Mouse (Mus musculus) right cerebral cortex, postnatal 14 days (tissue): ENCODE results near the gene Atat1.
"Not testable (repeated sequence)": the region's sequence is repeated elsewhere in the genome, so short reads cannot be mapped to it uniquely, and the experiment has no call there.

Experiments used
- DNase-seq: peaks from one replicate; pipeline ENCODE4 v3.0.0; 2022

Atat1 gene

DNA sequence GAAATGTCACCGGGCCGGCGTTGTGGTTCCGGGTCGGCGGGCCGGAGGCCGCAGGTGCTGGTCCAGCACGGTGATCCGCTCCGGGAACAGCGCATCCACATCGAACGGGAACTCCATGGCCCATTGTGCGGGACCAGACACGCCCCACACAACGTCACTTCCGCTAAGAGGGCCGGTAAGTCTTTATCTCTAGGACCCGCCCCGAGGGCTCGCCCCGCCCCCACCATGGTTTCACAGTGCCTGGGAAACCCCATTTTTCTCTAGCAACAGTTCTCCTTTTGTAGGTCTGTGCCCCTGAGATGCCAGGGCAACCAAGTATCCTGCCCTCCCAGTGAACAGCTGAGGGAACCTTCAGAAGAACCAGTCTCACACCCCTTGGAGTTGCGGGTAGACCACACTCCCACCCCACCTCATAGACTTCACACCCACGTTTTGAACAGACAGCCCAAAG, at the start of gene Atat1:
TSS of gene Atat1 (minus strand) at position 157 of the 451 bp plus-strand sequence.
- peak; percentile 96 for DNase-seq

DNA sequence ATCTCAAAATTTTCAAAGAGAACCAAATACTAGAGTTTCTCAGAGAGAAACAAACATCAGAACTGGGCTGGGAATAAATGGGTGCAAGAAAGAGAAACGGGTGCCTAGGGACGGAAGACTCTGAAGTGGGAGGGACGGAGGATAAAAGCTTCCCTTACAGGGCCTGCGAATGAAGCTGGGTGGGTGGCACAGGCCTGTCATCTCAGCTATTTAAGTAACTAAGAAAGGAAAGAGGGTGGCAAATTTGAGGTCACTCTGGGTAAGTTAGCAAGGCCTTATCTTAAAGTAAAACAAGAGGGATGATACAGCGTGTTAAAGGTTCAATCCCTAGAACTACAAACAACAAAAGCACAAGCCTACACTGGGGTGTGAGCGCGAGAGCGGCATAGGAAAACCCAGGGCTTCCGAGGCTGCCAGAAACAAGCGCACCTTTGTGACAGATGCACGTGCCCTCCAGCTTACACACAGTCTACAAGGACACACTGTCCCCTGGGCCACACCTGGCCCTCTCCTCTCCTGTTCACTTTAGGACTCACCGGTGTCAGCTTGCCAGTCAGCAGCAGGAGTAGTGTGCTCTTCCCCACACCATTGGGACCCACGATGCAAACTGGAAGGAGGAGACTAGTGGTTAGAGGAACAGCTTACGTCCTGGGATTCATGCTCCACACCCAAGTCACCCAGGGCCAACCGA, 48.8 kb upstream of the Atat1 start:
- DNase-seq, result no peak

DNA sequence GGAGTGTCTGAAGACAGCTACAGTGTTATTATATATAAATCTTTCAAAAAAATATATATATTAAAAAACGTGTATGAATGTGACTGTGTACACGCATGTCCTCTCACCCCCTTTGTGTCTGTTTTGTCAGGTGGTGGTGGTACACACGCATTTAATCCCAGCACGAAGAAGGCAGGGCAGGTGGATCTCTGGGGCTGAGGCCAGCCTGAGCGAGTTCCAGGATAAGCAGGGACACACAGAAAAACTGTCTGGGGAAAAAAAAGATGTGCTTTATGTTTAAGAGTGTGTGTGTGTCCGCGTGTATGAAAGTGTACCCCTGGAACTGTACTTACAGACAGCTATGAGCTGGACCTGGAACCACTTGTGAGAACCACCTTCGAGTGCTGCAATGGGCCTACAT, 44.8 kb upstream of the Atat1 start:
- no peak for DNase-seq

DNA sequence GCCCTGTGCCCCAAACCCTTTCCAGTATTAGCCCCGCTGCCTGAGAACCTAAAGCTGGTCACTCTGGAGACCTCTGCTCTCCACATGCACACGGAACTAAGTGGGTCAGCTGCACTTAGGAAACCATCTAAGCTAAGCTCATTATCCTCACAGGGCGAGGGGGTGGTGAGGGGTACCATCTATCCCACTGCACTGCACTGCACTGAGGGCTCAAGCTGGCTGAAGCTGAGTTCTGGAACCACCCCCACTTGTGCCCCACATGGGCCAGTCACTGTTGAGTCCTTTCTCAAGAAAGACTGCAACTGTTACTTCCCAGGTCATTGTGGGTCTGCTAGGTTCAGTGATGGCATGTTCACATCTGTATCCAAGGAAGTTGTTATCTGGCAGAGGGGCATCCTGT, 42.7 kb upstream of the Atat1 start:
- DNase-seq, result not testable (repeated sequence)

DNA sequence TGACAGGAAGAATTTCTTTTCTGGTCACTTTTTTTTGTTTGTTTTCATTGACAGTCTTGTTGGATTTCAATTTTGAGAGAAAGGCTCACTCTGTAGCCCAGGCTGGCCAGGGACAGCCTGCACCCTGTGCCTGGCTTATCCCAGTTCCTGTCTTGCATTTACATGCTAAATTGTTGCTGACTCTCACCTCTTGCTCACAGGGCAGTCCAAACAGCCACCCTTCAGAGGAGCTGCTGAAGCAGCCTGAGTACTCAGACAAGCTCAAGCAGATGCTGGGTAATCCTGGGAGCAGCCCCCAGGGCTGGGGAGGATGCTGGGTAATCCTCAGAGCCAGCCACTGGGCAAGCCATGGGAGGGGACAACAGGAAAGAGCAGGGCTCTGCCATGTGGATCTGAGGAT, 41.1 kb upstream of the Atat1 start:
- not testable (repeated sequence) for DNase-seq

DNA sequence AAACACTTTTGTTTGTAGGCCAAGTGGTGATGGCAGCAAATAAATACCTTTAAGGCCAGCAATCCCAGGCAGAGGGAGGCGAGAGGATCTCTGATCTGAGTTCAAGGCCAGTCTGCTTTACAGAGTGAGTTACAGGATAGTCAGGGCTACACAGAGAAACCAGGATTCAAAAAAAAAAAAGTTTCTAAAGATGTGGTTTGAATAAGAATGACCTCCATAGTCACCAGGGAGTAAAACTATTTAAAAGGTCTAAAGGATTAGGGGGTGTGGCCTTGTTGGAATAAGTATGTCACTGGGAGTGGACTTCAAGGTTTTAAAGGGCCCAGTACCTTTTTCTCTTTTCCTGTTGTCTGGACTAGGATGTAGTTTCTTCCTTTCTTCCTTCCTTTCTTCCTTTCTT, 30.1 kb upstream of the Atat1 start:
- DNase-seq, result no peak

DNA sequence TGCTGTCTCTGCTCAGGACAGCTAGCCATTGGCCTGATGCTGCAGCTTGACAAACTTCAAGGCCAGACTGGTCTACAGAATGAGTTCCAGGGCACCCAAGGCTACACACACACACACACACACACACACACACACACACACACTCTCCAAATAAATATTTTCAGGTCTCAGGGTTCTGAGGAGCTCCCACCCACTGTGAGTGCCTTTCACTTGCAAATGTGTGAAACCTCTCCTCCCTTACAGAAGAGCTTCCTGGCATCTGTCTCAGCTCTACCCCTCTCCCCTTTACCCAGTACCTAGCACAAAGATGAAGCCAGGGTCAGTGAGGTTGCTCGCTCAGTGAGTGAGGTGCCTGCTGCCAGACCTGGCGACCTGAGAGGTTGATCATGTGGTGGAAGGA, 29.2 kb upstream of the Atat1 start:
- DNase-seq, result no peak

DNA sequence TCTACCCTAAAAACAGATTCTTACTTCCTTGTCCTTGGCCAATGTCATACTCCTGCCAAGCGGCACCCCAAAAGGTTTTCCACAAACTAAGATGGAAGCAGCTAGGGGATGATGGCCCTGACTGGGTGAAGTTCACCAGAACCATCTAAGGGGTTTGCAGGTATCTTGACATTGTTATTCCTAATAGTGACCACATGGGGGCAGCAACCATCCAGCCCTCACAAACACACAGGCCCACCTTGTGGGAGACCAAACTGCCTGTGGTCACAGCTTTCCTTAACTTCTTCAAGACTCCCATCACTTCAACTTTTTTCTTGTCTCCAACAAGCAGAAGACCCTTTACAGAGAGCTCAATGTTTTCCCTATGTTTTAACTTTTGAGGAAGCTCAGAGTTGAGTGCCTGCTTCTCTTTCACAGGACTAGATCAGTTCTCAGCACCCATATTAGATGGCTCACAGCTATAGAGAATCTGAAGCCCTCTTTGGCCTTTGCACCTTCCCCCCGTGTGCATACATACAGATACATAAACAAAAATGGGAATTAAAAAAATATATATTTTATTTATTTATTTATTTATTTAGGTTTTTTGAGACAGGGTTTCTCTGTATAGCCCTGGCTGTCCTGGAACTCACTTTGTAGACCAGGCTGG, 27.9 kb upstream of the Atat1 start:
- DNase-seq, result no peak

DNA sequence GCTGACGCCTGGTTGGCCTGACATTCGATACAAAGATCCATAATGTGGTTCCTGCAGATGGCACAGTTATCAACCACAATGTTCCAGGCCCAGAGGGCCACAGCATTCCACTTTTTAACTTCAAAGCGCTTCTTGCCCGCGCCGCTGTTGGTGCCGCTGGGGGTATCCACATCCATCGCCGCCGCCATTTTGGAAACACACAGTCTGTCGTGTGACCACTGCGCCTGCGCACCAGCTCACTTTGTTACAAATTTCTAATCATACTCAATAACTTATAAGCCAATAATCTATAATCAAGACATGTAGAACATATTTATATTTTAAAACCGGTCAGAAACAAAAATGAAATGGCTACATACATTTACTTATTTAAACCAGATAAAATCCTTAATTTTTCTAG, 25.9 kb upstream of the Atat1 start:
- not testable (repeated sequence) for DNase-seq

DNA sequence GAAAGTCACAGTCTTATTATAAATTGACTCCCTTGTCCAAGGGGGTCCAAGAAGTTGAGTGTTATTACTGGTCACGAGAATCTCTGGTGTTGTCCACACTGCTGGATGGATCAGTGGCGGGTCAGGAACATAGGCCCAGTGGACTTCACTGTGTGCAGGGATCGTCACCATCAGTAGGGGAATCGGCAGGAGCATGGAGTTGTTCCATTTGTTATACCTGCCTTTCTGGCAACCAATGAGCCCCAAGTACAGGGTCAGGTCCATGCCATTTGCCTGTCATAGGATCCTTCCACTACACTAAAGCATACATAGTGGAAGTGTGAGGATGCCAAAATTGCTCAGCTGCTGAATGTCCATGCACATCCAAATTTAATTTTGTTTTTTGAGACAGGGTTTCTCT, 22.7 kb upstream of the Atat1 start:
- DNase-seq, result no peak

DNA sequence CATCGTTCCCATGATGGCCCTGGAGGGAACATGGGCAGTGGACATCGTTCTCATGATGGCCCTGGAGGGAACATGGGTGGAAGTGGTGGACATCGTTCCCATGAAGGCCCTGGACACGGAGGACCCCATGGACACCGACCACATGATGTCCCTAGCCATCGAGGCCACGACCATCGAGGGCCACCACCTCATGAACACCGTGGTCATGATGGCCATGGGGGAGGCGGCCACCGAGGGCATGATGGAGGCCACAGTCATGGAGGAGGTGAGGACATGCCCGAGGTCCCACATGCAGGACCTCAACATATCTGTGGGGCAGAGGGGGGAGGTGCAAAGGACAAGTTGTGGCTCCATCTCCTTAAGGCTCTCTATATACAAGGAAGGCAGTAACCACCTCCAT, 20.8 kb upstream of the Atat1 start:
- DNase-seq, result no peak

DNA sequence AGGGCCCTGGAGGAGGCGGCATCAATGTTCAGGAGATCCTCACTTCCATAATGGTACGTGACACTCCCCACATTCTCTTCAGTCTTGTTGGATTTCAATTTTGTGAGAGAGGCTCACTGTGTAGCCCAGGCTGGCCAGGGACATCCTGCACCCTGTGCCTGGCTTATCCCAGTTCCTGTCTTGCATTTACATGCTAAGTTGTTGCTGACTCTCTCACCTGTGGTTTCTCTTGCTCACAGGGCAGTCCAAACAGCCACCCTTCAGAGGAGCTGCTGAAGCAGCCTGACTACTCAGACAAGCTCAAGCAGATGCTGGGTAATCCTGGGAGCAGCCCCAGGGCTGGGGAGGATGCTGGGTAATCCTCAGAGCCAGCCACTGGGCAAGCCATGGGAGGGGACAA, 19.7 kb upstream of the Atat1 start:
- DNase-seq, result no peak

DNA sequence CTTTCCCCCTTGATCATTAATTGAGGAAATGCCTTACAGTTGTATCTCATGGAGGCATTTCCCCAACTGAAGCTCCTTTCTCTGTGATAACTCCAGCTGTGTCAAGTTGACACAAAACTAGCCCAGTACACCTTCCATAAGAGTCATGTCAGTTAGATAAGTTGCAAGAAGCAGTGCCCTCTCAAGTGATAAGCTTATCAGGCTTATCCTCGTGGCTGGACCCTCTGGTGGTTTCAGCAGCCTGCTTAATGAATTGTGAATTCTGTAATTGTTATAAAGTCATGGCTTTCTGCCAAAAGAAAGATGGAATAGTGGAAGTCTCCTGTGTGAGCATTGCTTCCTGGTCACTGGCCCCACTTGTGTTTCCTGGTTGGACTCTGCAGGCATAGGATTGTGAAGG, 17.6 kb upstream of the Atat1 start:
- no peak for DNase-seq

DNA sequence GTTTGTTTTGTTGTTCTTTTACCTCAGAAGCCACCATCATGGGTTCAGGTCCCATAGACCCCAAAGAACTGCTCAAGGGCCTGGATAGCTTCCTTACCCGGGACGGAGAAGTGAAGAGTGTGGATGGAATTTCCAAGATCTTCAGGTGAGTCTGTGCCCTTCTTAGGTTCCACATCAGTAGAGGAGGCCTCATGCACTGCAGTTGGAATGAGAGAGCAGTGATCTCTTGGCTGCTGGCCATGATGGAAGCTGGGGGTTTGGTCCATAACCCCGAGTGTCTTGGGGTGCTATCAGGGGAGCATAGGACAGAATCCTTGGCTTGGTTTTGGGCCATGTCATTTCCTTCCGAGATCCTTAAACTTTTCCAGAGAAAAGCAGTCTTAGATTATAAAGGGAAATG, 13.4 kb upstream of the Atat1 start:
- no peak for DNase-seq

DNA sequence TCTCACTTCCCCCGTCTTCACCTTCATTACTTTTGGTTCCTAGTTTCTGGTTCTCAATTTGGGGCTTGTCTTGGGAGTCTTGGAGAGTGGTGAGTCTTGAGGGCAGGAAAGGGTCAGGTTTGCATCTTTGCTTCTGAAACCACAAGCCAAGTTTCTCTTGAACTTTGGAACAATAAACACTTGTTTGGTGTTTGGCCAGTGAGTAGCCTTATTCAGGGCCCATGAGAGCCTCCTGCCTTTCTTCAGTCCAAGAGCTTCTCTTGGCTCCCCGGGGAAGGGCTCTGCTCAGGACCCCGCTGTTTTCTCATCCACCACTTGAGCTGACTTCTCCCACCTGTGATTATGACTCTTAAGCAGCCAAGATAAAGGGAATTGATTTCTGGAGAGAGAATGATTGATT, 12.7 kb upstream of the Atat1 start:
- DNase-seq, result no peak

DNA sequence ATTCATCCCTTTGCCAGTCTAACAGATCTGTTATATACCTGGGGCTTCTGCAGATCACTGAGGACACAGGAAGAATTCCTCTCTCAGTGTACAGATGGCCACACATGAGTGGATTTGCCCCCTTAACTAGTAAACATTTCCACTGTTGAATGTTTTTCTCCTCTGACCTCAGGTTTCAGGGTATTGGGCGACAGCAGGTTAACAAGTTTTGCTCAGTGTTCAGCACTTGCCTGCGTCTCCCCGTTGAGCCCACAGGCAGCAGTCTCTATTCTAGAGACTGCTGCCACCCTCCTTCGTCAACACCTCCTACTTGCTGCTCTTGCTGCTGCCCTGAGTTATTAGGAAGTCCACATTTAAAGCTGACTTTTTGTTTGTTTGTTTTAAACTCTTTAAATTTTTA, 11.8 kb upstream of the Atat1 start:
- no peak for DNase-seq

DNA sequence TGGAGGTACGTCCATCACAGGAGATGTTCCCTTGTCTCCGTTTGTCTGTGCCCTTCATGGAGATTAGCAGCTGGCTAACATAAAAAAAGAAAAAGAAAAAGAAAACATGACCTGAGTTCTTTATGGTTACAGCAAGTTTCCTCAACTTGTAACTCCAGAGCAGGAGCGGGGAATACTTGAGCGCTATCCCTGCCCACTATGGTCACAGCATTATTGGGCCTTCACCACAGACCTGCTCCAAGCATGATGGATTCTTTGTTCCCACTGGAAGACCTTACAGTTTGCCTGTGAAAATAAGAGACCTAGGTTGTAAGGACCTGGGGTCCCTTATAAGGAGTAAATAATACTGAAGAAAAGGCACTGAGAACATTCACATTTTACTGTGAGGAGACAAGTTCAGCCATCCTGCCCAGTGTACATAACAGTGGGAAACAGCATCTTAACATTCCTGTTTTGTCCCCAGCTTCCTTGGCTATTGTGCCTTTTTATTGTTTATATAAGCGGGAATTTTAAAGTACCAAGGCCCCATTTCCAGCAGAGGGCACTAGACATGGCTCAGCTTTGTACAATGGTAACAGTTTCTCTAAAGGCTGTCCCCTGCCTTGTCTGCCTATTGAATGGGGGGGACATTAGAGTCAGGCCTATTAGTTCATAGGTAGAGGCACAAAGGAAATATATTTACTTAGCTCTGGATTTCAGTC, 11.1 kb upstream of the Atat1 start:
- DNase-seq, result no peak

DNA sequence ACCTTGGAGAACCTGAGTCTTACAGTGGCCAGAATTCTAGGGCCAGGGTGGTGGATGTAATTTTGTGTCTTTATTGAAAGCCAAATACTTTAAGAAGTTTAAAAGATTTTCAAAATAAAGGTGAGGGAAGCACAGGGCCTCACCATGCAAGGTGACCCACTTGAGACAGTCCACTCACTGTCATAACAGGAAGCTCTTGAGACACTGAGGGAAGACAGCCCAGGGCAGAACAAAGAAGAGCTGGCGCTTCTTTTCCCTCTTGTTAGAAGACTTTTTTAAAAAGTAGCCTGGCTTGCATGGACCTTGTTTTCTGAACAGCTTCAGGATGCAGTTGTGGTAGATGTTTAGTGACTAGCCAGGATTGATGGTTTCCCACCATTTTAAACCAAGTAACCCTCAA, 10.5 kb upstream of the Atat1 start:
- no peak for DNase-seq

DNA sequence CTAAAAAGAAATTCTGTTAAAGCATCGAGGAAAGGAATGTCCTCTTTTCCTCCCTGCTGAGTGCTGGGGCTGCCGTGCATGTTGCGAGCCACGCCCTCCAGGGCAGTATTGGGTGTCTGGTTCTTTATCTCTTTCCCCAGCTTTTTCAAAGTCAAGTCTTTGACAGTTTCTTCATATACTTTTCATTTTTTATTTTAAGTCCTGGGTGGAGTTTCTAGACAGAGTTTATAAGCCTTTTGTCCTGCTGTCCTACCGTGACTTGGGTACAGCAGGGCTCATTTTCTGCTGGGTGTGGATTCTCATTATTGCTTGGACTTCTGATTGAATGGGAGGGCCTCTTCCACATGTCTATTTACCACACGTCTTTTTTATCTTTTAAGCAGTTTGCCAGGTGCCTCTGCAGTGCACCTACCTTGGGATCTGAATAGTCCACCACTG, 10.0 kb upstream of the Atat1 start:
- DNase-seq, result no peak

DNA sequence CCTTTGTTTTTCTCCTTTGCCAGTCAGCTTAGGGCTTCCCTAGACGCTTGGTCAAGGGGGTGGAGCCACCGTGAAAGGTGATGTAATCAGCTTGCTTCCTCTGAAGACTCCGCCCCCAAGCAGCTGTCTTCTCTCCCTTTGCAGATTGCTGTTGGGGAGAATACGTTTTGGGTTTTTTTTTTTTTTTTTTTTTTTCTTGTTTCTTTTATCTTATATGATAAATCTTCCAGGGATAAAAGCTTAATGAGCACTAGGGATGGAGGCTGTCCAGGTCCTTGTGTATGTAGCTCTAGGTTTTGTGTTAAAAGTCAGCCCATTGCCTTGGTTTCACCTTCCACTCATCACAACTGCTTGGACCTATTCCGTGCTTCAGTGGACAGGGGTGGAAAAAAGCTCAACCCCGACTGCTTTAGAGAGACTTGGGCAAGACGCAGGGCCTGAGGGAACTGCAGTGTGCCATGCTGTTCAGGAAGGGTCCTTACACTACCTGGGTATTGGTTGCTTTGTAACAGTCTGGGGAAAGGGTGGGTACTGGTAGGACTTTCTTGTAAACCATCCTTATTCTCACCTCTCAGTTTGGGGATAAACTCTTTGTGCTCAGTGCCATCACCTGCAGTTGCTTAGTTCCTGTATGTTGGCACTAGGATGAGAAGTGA, 9.3 kb upstream of the Atat1 start:
- peak; percentile 90 for DNase-seq

DNA sequence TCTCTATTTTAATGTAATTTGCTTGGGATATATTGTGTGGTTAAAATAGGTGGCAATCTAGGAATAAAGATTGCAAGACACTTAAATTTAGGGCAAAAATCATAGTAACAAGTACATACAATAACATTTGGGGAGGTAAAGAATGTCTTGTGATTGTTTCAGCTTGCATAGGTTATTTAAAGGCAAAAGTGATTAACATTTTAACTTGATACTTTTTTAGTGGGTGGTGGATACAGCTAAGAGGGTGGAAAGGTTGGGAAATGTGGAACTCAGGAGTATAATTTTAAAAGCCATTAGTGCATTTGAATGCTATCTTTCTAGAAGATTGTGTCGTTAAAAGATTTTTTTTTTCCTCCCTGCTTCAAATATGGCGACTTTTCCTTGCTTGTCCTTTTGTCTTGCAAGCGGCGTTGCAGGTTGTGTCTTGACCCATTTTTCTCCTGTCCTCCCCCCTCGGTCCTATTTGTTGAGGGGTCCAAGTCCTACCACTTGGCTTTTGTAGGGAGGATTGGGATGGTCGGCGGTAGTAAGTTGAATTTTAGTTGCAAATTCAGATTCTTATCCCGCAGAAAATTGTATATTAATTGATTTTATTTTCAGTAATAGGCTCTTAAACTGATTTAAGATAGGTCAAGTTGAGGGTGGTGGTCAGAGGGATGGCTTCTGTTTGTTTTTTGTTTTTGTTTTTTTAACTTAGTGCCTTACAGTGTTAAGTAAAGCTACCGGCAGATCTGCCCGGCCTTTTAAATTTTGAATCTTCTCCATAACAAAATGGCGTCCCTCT, 8.6 kb upstream of the Atat1 start:
- no peak for DNase-seq

DNA sequence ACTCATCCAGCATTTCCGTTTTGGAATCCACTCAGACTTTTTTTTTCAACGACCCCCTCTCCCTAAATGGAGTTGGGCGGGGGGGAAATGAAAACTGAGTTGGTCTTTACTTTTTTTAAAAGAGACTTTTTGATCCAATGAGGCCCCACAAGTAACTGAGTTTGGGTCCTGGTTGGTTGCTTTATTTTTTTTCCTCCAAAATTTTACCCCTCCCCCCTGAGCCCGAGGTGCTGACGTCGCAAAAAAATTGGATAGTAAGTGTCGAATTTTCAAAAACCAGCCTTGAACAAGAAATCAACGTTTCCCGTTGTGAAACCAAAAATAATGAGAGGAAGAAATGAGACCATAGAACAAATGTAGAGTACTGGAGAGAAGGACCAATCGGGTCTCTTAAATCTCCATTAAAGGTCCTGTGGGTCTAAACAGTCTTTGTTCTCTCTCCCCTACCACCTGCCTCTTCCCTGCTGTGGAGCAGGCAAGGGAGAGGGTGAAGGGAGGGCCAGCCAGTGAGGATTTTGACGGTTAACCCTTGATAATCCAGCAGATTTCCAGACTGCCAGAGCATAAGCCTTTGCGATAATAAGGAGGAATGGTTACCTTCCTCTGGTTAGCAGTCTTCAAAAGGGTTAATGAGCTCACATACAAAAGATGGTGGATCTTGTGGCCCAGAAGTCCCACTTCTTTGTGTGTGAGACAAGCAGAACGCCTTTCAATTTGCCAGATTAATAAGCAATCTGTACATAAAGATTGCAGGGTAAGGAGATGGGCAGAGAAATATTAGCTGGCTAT, 7.8 kb upstream of the Atat1 start:
- no peak for DNase-seq
